Comparison of ENCODE assay signal across 8 mouse cellular contexts in the genomic region with DNA sequence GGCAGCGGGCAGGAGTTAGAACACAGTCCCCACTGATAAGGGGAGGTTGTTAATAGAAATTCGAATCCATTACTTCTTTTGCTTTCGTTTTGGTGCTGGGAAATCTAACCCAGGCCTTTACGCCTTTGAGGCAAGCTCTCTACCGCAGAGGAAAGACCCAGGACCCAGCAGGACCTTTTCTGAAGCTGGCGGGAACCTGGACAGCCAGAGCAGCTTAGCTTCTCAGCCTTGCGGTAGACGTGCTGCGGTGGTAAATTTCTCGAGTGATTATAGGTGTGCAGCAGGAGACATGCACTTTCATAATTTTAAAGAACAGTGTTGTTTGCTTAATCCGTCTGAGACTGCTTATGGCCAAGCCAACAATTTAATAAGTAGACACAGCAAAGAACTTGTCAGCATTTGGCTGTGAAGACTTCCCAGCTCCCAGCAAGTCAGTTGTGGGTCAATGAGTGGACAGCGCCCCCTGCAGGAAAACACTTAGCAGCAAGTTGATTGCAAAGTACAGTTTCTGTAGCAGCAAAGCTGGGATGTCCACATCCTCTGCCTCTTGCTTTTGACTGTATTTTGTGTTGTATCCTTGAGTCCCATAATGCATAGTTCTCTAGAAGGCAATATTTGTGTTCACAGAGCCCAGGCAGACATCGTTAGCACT. TPM values are rescaled to one million over a fixed set of nuclear protein-coding genes. Genes with fewer than 3 reads are reported as not detected.
DNase-seq lines count a peak whose midpoint lies in the region; ATAC-seq lines count a peak whose summit lies in the region.

No protein-coding gene starts in this region.

- no peak overlapping the region for H3K4me3 ChIP-seq in embryonic facial prominence, embryonic 11.5 days (ENCODE audit: low read depth, low read length)
- H3K4me3 ChIP-seq in heart, embryonic 11.5 days (ENCODE audit: low read depth, low read length) = no peak overlapping the region
- H3K4me3 ChIP-seq in liver, embryonic 12.5 days = peak overlapping the region; percentile 37

- H3K4me1 ChIP-seq in embryonic facial prominence, embryonic 11.5 days (ENCODE audit: control insufficient read depth, insufficient read depth, low read length) = no peaks in the 10 kb centered on the region
- H3K4me1 ChIP-seq in heart, embryonic 11.5 days (ENCODE audit: control insufficient read depth, insufficient read depth, low read length) = no peaks in the 10 kb centered on the region
- H3K4me1 ChIP-seq in liver, embryonic 12.5 days = peaks cover 10% of the 10 kb centered on the region; the same call in 1 of the 2 replicates

- H3K27ac ChIP-seq in embryonic facial prominence, embryonic 11.5 days (replicated peaks; ENCODE audit: low read depth, low read length) = no peak overlapping the region
- no peak overlapping the region for H3K27ac ChIP-seq in heart, embryonic 11.5 days (ENCODE audit: low read depth, low read length)
- H3K27ac ChIP-seq in liver, embryonic 12.5 days = no peak overlapping the region

- no peaks in the 10 kb centered on the region for H3K27me3 ChIP-seq in embryonic facial prominence, embryonic 11.5 days (ENCODE audit: control insufficient read depth, insufficient read depth, low read length)
- no peaks in the 10 kb centered on the region for H3K27me3 ChIP-seq in heart, embryonic 11.5 days (ENCODE audit: control insufficient read depth, insufficient read depth, low read length)
- no peaks in the 10 kb centered on the region for H3K27me3 ChIP-seq in liver, embryonic 12.5 days (replicated peaks)

- no peaks in the 10 kb centered on the region for H3K9me3 ChIP-seq in embryonic facial prominence, embryonic 11.5 days (replicated peaks; ENCODE audit: control insufficient read depth, low read length)
- no peaks in the 10 kb centered on the region for H3K9me3 ChIP-seq in heart, embryonic 11.5 days (replicated peaks; ENCODE audit: control insufficient read depth, low read length)
- no peaks in the 10 kb centered on the region for H3K9me3 ChIP-seq in liver, embryonic 12.5 days (replicated peaks)

- DNase-seq in adrenal gland, postnatal 25 days = peak; percentile 88
- DNase-seq in embryonic facial prominence, embryonic 11.5 days (ENCODE audit: low spot score) = peak; percentile 90
- peak; percentile 95 for DNase-seq in kidney, postnatal 10 days
- DNase-seq in testis, postnatal 14 days (ENCODE audit: low spot score) = peak; percentile 83

- WGBS in embryonic facial prominence, embryonic 11.5 days = 36% methylated on average over 13 of the region's 13 CpGs
- 31% methylated on average over 13 of the region's 13 CpGs for WGBS in heart, embryonic 11.5 days (ENCODE audit: insufficient replicate concordance)
- 28% methylated on average over 13 of the region's 13 CpGs for WGBS in liver, embryonic 12.5 days (ENCODE audit: insufficient replicate concordance)

- 0 out of 2 replicates have a peak, but pooled peaks cover 2% of the 10 kb centered on the region for H3K36me3 ChIP-seq in embryonic facial prominence, embryonic 11.5 days (replicated peaks; ENCODE audit: control insufficient read depth, insufficient read depth, low read depth, low read length)
- H3K36me3 ChIP-seq in heart, embryonic 11.5 days (ENCODE audit: control insufficient read depth, insufficient read depth, low read length) = no peaks in the 10 kb centered on the region
- peaks cover 9% of the 10 kb centered on the region for H3K36me3 ChIP-seq in liver, embryonic 12.5 days

- H3K9ac ChIP-seq in embryonic facial prominence, embryonic 11.5 days (replicated peaks; ENCODE audit: low read length) = no peak overlapping the region
- 0 out of 2 replicates have a peak overlapping the region, but pooled peaks have one; percentile 12 for H3K9ac ChIP-seq in heart, embryonic 11.5 days (ENCODE audit: low read depth, low read length)
- H3K9ac ChIP-seq in liver, embryonic 12.5 days = peak overlapping the region; percentile 6; the same call in 1 of the 2 replicates

- H3K4me2 ChIP-seq in embryonic facial prominence, embryonic 11.5 days (ENCODE audit: low read depth, low read length) = no peak overlapping the region
- H3K4me2 ChIP-seq in heart, embryonic 11.5 days = peak overlapping the region; percentile 47
- H3K4me2 ChIP-seq in liver, embryonic 12.5 days = peak overlapping the region; percentile 59

- peak; percentile 74 for ATAC-seq in CD4-positive, CD25-positive, alpha-beta regulatory T cell, adult 4 months
- no peak for ATAC-seq in embryonic facial prominence, embryonic 11.5 days (replicated peaks; ENCODE audit: insufficient number of reproducible peaks, low FRiP score, low TSS enrichment, low read depth)
- no peak for ATAC-seq in heart, embryonic 11.5 days (replicated peaks; ENCODE audit: insufficient number of reproducible peaks, low FRiP score, low TSS enrichment)
- ATAC-seq in liver, embryonic 12.5 days = no peak
- ATAC-seq in neutrophil, adult 5-6 weeks (ENCODE audit: extremely low read depth, insufficient number of reproducible peaks, low FRiP score, poor library complexity, severe bottlenecking) = peak; percentile 87

RNA-seq across cellular contexts. Expression of a gene that starts 7.2 kb away (rescaled TPM):
- 10 to 100 TPM; 19.9 to 20.3 TPM for polyA plus RNA-seq in CD4-positive, CD25-positive, alpha-beta regulatory T cell, adult 4 months (2017; shearing (Covaris generic))
- 55.1 and 58.2 TPM in 2 replicates for total RNA-seq in adrenal gland, postnatal 25 days (2021)
- polyA plus RNA-seq in embryonic facial prominence, embryonic 11.5 days (2014; fragmentation: Nextera tagmentation; extraction: Ambion mirVana) = 100 and 107 TPM in 2 replicates
- polyA plus RNA-seq in heart, embryonic 11.5 days (2014; fragmentation: Nextera tagmentation; extraction: Ambion mirVana) = 69.5 and 72.7 TPM in 2 replicates
- polyA plus RNA-seq in liver, embryonic 12.5 days (2016; fragmentation: Nextera tagmentation; extraction: Ambion mirVana) = 46.6 and 50.8 TPM in 2 replicates
- 7.7 and 8.6 TPM in 2 replicates for total RNA-seq in neutrophil, adult 5-6 weeks (2017)

RNA-seq across cellular contexts. Expression of a gene that starts 30.7 kb away (rescaled TPM):
- under 1 TPM in 1 of 2 experiments, not detected in 1; 0.62 TPM for polyA plus RNA-seq in CD4-positive, CD25-positive, alpha-beta regulatory T cell, adult 4 months (2017; shearing (Covaris generic))
- total RNA-seq in adrenal gland, postnatal 25 days (2021) = 3.5 and 4.0 TPM in 2 replicates
- 0.88 and 1.1 TPM in 2 replicates for polyA plus RNA-seq in embryonic facial prominence, embryonic 11.5 days (2014; fragmentation: Nextera tagmentation; extraction: Ambion mirVana)
- 0.59 and 0.97 TPM in 2 replicates for polyA plus RNA-seq in heart, embryonic 11.5 days (2014; fragmentation: Nextera tagmentation; extraction: Ambion mirVana)
- 0.84 and 0.95 TPM in 2 replicates for polyA plus RNA-seq in liver, embryonic 12.5 days (2016; fragmentation: Nextera tagmentation; extraction: Ambion mirVana)
- 1.4 and 2.7 TPM in 2 replicates for total RNA-seq in neutrophil, adult 5-6 weeks (2017)

RNA-seq across cellular contexts. Expression of a gene that starts 30.8 kb away (rescaled TPM):
- polyA plus RNA-seq in CD4-positive, CD25-positive, alpha-beta regulatory T cell, adult 4 months (2017; shearing (Covaris generic)) = 1 to 10 TPM; 1.2 to 2.5 TPM
- total RNA-seq in adrenal gland, postnatal 25 days (2021) = 11.1 and 13.7 TPM in 2 replicates
- polyA plus RNA-seq in embryonic facial prominence, embryonic 11.5 days (2014; fragmentation: Nextera tagmentation; extraction: Ambion mirVana) = 7.4 and 10.2 TPM in 2 replicates
- polyA plus RNA-seq in heart, embryonic 11.5 days (2014; fragmentation: Nextera tagmentation; extraction: Ambion mirVana) = 4.2 and 6.4 TPM in 2 replicates
- 4.9 and 5.3 TPM in 2 replicates for polyA plus RNA-seq in liver, embryonic 12.5 days (2016; fragmentation: Nextera tagmentation; extraction: Ambion mirVana)
- total RNA-seq in neutrophil, adult 5-6 weeks (2017) = 12.3 and 12.5 TPM in 2 replicates

RNA-seq across cellular contexts. Expression of a gene that starts 45.8 kb away (rescaled TPM):
- 10 to 100 TPM; 46.6 to 54.0 TPM for polyA plus RNA-seq in CD4-positive, CD25-positive, alpha-beta regulatory T cell, adult 4 months (2017; shearing (Covaris generic))
- 54.7 and 55.8 TPM in 2 replicates for total RNA-seq in adrenal gland, postnatal 25 days (2021)
- 36.0 and 39.0 TPM in 2 replicates for polyA plus RNA-seq in embryonic facial prominence, embryonic 11.5 days (2014; fragmentation: Nextera tagmentation; extraction: Ambion mirVana)
- polyA plus RNA-seq in heart, embryonic 11.5 days (2014; fragmentation: Nextera tagmentation; extraction: Ambion mirVana) = 29.7 and 32.2 TPM in 2 replicates
- polyA plus RNA-seq in liver, embryonic 12.5 days (2016; fragmentation: Nextera tagmentation; extraction: Ambion mirVana) = 30.4 and 34.4 TPM in 2 replicates
- 28.7 and 31.8 TPM in 2 replicates for total RNA-seq in neutrophil, adult 5-6 weeks (2017)

Comparison
In these comparisons a context has a peak if more than half of its experiments do, and no peak if none do; other contexts are left out.
1. ATAC-seq: peak in CD4-positive, CD25-positive, alpha-beta regulatory T cell, adult 4 months (single experiment) and neutrophil, adult 5-6 weeks (single experiment); none in embryonic facial prominence, embryonic 11.5 days (single experiment), heart, embryonic 11.5 days (single experiment) and liver, embryonic 12.5 days (single experiment).
2. Peak in every context shown above with its lines, with median percentiles within 50 percentile points of each other: DNase-seq.